ENCODE assay signal across 8 mouse cellular contexts in the genomic region with DNA sequence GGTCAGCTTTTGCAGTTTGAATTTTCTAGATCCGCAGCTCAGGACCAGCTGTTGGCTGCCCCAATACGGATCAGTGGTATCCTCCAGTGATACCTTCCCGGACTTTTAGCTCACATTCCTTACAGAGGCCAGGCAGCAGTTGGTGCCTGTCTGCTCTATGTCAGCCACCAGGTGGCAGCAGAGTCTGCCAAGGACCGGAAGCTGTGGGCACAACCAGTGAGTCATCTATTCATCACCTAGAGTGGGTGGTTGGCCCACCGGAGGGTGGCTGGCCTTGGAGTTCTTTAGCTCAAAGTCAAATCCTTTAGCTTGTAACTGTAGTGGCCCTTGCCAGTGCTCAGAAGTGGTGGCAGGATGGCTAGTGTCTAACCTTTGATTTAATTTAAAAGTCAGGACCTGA.
A peak's percentile ranks its signal among the peaks of the same experiment; 100 is the strongest.
DNase-seq lines count a peak whose midpoint lies in the region; ATAC-seq lines count a peak whose summit lies in the region.

No protein-coding gene starts in this region.

- H3K27me3 ChIP-seq in heart, embryonic 11.5 days (ENCODE audit: control insufficient read depth, insufficient read depth, low read length), result 0 out of 2 replicates have a peak, but pooled peaks cover 2% of the 10 kb centered on the region
- no peaks in the 10 kb centered on the region for H3K27me3 ChIP-seq in limb, embryonic 11.5 days (ENCODE audit: control insufficient read depth, insufficient read depth, low read length)

- ATAC-seq in heart, embryonic 11.5 days (replicated peaks; ENCODE audit: insufficient number of reproducible peaks, low FRiP score, low TSS enrichment), result no peak; the same call in 1 of the 2 replicates
- ATAC-seq in limb, embryonic 11.5 days (ENCODE audit: insufficient number of reproducible peaks, low FRiP score, low TSS enrichment, low read depth), result no peak; the same call in 1 of the 2 replicates

- H3K4me1 ChIP-seq in heart, embryonic 11.5 days (ENCODE audit: control insufficient read depth, insufficient read depth, low read length), result no peaks in the 10 kb centered on the region
- no peaks in the 10 kb centered on the region for H3K4me1 ChIP-seq in limb, embryonic 11.5 days (ENCODE audit: control insufficient read depth, insufficient read depth, low read length)

- no peak overlapping the region for H3K27ac ChIP-seq in heart, embryonic 11.5 days (ENCODE audit: low read depth, low read length)
- no peak overlapping the region for H3K27ac ChIP-seq in limb, embryonic 11.5 days (replicated peaks; ENCODE audit: low read depth, low read length)

- H3K9ac ChIP-seq in heart, embryonic 11.5 days (ENCODE audit: low read depth, low read length), result no peak overlapping the region
- H3K9ac ChIP-seq in limb, embryonic 11.5 days (ENCODE audit: low read length), result no peak overlapping the region

- peak; percentile 60 to 80 for DNase-seq in heart, adult 18-20 months
- DNase-seq in embryo, embryonic 10.5 days (ENCODE audit: low spot score), result peak; percentile 80
- peak; percentile 43 for DNase-seq in gastrocnemius, postnatal 25 days
- DNase-seq in kidney, adult 8-10 months, result peak; percentile 38 to 75
- peak; percentile 84 for DNase-seq in limb, embryonic 11.5 days (ENCODE audit: low spot score)
- DNase-seq in naive thymus-derived CD4-positive, alpha-beta T cell, adult 2 months (ENCODE audit: low read depth), result peak; percentile 77
- DNase-seq in spleen, postnatal 4 days (ENCODE audit: low spot score in 2 of 2), result peak; percentile 63 to 86

- H3K4me2 ChIP-seq in heart, embryonic 11.5 days, result no peak overlapping the region
- no peak overlapping the region for H3K4me2 ChIP-seq in limb, embryonic 11.5 days (ENCODE audit: low read depth, severe bottlenecking)

- H3K4me3 ChIP-seq in heart, embryonic 11.5 days (ENCODE audit: low read depth, low read length), result no peak overlapping the region
- H3K4me3 ChIP-seq in limb, embryonic 11.5 days (ENCODE audit: low read depth, low read length), result no peak overlapping the region

- no peaks in the 10 kb centered on the region for H3K9me3 ChIP-seq in heart, embryonic 11.5 days (replicated peaks; ENCODE audit: control insufficient read depth, low read length)
- H3K9me3 ChIP-seq in limb, embryonic 11.5 days (ENCODE audit: control insufficient read depth, low read length), result no peaks in the 10 kb centered on the region

- WGBS in heart, embryonic 11.5 days (ENCODE audit: insufficient replicate concordance), result 15% methylated on average over 5 of the region's 5 CpGs
- WGBS in limb, embryonic 11.5 days, result 22% methylated on average over 5 of the region's 5 CpGs

- H3K36me3 ChIP-seq in heart, embryonic 11.5 days (ENCODE audit: control insufficient read depth, insufficient read depth, low read length), result no peaks in the 10 kb centered on the region
- H3K36me3 ChIP-seq in limb, embryonic 11.5 days (ENCODE audit: control insufficient read depth, insufficient read depth, low read length), result no peaks in the 10 kb centered on the region
